Mouse (Mus musculus): ENCODE data around the gene Gabrb2. TPM values are rescaled to one million over a fixed set of nuclear protein-coding genes. Genes with fewer than 3 reads are reported as not detected.

Gene Gabrb2
- polyA plus RNA-seq, 1 experiment from 2014 or later, result 0.35 TPM

GRCm38 (mm10) chr11:42448929-42449328, 29.4 kb downstream of the Gabrb2 start:
- Histone ChIP-seq H3K27me3 (replicated peaks) (no peaks in the 10 kb centered on the region), H3K27ac (no peak overlapping the region), H3K4me1 (no peaks in the 10 kb centered on the region), H3K9me3 (replicated peaks) (no peaks in the 10 kb centered on the region), H3K4me2 (no peak overlapping the region), H3K4me3 (no peak overlapping the region), H3K9ac (no peak overlapping the region), H3K36me3 (no peaks in the 10 kb centered on the region)
- 58% methylated on average over 4 of the region's 4 CpGs for WGBS (ENCODE audit: insufficient replicate concordance)
- ATAC-seq, result no peak

- Histone ChIP-seq H3K27me3 (replicated peaks) (no peaks in the 10 kb centered on the region), H3K4me3 (no peak overlapping the region), H3K9ac (no peak overlapping the region), H3K4me2 (no peak overlapping the region), H3K4me1 (no peaks in the 10 kb centered on the region), H3K27ac (no peak overlapping the region), H3K36me3 (no peaks in the 10 kb centered on the region), H3K9me3 (replicated peaks) (no peaks in the 10 kb centered on the region)
- WGBS (ENCODE audit: insufficient replicate concordance), result 59% methylated on average over 1 of the region's 1 CpGs
- ATAC-seq, result no peak
These were observed 44.6 kb downstream of the Gabrb2 start for GRCm38 (mm10) chr11:42464136-42464535.

- WGBS (ENCODE audit: insufficient replicate concordance), result 67% methylated on average over 3 of the region's 3 CpGs
- no peak overlapping the region for H3K9ac ChIP-seq
- H3K27me3 ChIP-seq (replicated peaks), result no peaks in the 10 kb centered on the region
- H3K27ac ChIP-seq, result no peak overlapping the region
- no peak for ATAC-seq
- no peaks in the 10 kb centered on the region for H3K9me3 ChIP-seq (replicated peaks)
- no peaks in the 10 kb centered on the region for H3K36me3 ChIP-seq
- no peak overlapping the region for H3K4me2 ChIP-seq
- no peak overlapping the region for H3K4me3 ChIP-seq
- no peaks in the 10 kb centered on the region for H3K4me1 ChIP-seq
These were observed 48.8 kb downstream of the Gabrb2 start for GRCm38 (mm10) chr11:42468381-42468780.

- ATAC-seq, result no peak
- H3K4me1 ChIP-seq, result no peaks in the 10 kb centered on the region
- no peaks in the 10 kb centered on the region for H3K9me3 ChIP-seq (replicated peaks)
- H3K9ac ChIP-seq, result no peak overlapping the region
- H3K36me3 ChIP-seq, result no peaks in the 10 kb centered on the region
- WGBS (ENCODE audit: insufficient replicate concordance), result 76% methylated on average over 3 of the region's 3 CpGs
- H3K27me3 ChIP-seq (replicated peaks), result no peaks in the 10 kb centered on the region
- no peak overlapping the region for H3K4me2 ChIP-seq
- no peak overlapping the region for H3K4me3 ChIP-seq
- no peak overlapping the region for H3K27ac ChIP-seq
These were observed 55.0 kb downstream of the Gabrb2 start for GRCm38 (mm10) chr11:42474523-42474922.

- Histone ChIP-seq H3K4me3 (no peak overlapping the region), H3K9ac (no peak overlapping the region), H3K4me1 (no peaks in the 10 kb centered on the region), H3K27me3 (replicated peaks) (no peaks in the 10 kb centered on the region), H3K36me3 (no peaks in the 10 kb centered on the region), H3K27ac (no peak overlapping the region), H3K4me2 (no peak overlapping the region), H3K9me3 (replicated peaks) (no peaks in the 10 kb centered on the region)
- no peak for ATAC-seq
These were observed 68.1 kb downstream of the Gabrb2 start for GRCm38 (mm10) chr11:42487625-42488024.

- H3K27me3 ChIP-seq (replicated peaks), result no peaks in the 10 kb centered on the region
- no peak overlapping the region for H3K4me2 ChIP-seq
- H3K9ac ChIP-seq, result no peak overlapping the region
- no peak overlapping the region for H3K4me3 ChIP-seq
- no peak overlapping the region for H3K27ac ChIP-seq
- no peaks in the 10 kb centered on the region for H3K4me1 ChIP-seq
- ATAC-seq, result no peak
- H3K9me3 ChIP-seq (replicated peaks), result no peaks in the 10 kb centered on the region
- H3K36me3 ChIP-seq, result no peaks in the 10 kb centered on the region
These were observed 81.6 kb downstream of the Gabrb2 start for GRCm38 (mm10) chr11:42501166-42501565.

GRCm38 (mm10) chr11:42505436-42505835, 85.9 kb downstream of the Gabrb2 start:
- Histone ChIP-seq H3K4me2 (no peak overlapping the region), H3K9ac (no peak overlapping the region), H3K36me3 (no peaks in the 10 kb centered on the region), H3K27ac (no peak overlapping the region), H3K4me1 (no peaks in the 10 kb centered on the region), H3K27me3 (replicated peaks) (no peaks in the 10 kb centered on the region), H3K4me3 (no peak overlapping the region), H3K9me3 (replicated peaks) (no peaks in the 10 kb centered on the region)
- ATAC-seq, result no peak
- 60% methylated on average over 2 of the region's 2 CpGs for WGBS (ENCODE audit: insufficient replicate concordance)

- ATAC-seq, result no peak
- Histone ChIP-seq H3K27ac (no peak overlapping the region), H3K4me3 (no peak overlapping the region), H3K9ac (no peak overlapping the region), H3K27me3 (replicated peaks) (no peaks in the 10 kb centered on the region), H3K4me1 (no peaks in the 10 kb centered on the region), H3K4me2 (no peak overlapping the region), H3K36me3 (no peaks in the 10 kb centered on the region), H3K9me3 (replicated peaks) (no peaks in the 10 kb centered on the region)
- 53% methylated on average over 1 of the region's 1 CpGs for WGBS (ENCODE audit: insufficient replicate concordance)
These were observed 86.4 kb downstream of the Gabrb2 start for GRCm38 (mm10) chr11:42505911-42506310.

- H3K4me2 ChIP-seq, result no peak overlapping the region
- no peak overlapping the region for H3K4me3 ChIP-seq
- H3K27me3 ChIP-seq (replicated peaks), result no peaks in the 10 kb centered on the region
- H3K4me1 ChIP-seq, result no peaks in the 10 kb centered on the region
- H3K9me3 ChIP-seq (replicated peaks), result no peaks in the 10 kb centered on the region
- no peak for ATAC-seq
- WGBS (ENCODE audit: insufficient replicate concordance), result 56% methylated on average over 2 of the region's 2 CpGs
- H3K27ac ChIP-seq, result no peak overlapping the region
- no peak overlapping the region for H3K9ac ChIP-seq
- H3K36me3 ChIP-seq, result no peaks in the 10 kb centered on the region
These were observed 102.4 kb downstream of the Gabrb2 start for GRCm38 (mm10) chr11:42521960-42522359.

GRCm38 (mm10) chr11:42528226-42528881, 108.8 kb downstream of the Gabrb2 start:
- no peaks in the 10 kb centered on the region for H3K4me1 ChIP-seq
- H3K9me3 ChIP-seq (replicated peaks), result no peaks in the 10 kb centered on the region
- no peaks in the 10 kb centered on the region for H3K27me3 ChIP-seq (replicated peaks)
- no peak overlapping the region for H3K9ac ChIP-seq
- no peak for ATAC-seq
- WGBS (ENCODE audit: insufficient replicate concordance), result 73% methylated on average over 3 of the region's 3 CpGs
- H3K4me3 ChIP-seq, result no peak overlapping the region
- no peak overlapping the region for H3K27ac ChIP-seq
- no peak overlapping the region for H3K4me2 ChIP-seq
- H3K36me3 ChIP-seq, result no peaks in the 10 kb centered on the region

GRCm38 (mm10) chr11:42532577-42532976, 113.0 kb downstream of the Gabrb2 start:
- Histone ChIP-seq H3K4me1 (no peaks in the 10 kb centered on the region), H3K4me2 (no peak overlapping the region), H3K27ac (no peak overlapping the region), H3K4me3 (no peak overlapping the region), H3K27me3 (replicated peaks) (no peaks in the 10 kb centered on the region), H3K36me3 (no peaks in the 10 kb centered on the region), H3K9me3 (replicated peaks) (no peaks in the 10 kb centered on the region), H3K9ac (no peak overlapping the region)
- no peak for ATAC-seq
- WGBS (ENCODE audit: insufficient replicate concordance), result 48% methylated on average over 2 of the region's 2 CpGs

- no peak for ATAC-seq
- Histone ChIP-seq H3K27ac (no peak overlapping the region), H3K36me3 (no peaks in the 10 kb centered on the region), H3K4me2 (no peak overlapping the region), H3K9ac (no peak overlapping the region), H3K9me3 (replicated peaks) (no peaks in the 10 kb centered on the region), H3K27me3 (replicated peaks) (no peaks in the 10 kb centered on the region), H3K4me1 (no peaks in the 10 kb centered on the region), H3K4me3 (no peak overlapping the region)
- WGBS (ENCODE audit: insufficient replicate concordance), result 65% methylated on average over 5 of the region's 5 CpGs
These were observed 115.7 kb downstream of the Gabrb2 start for GRCm38 (mm10) chr11:42535286-42535685.

- no peaks in the 10 kb centered on the region for H3K9me3 ChIP-seq (replicated peaks)
- H3K4me3 ChIP-seq, result no peak overlapping the region
- no peak overlapping the region for H3K27ac ChIP-seq
- H3K4me2 ChIP-seq, result no peak overlapping the region
- no peaks in the 10 kb centered on the region for H3K27me3 ChIP-seq (replicated peaks)
- no peaks in the 10 kb centered on the region for H3K4me1 ChIP-seq
- H3K36me3 ChIP-seq, result no peaks in the 10 kb centered on the region
- WGBS (ENCODE audit: insufficient replicate concordance), result 72% methylated on average over 1 of the region's 1 CpGs
- ATAC-seq, result no peak
- H3K9ac ChIP-seq, result no peak overlapping the region
These were observed 116.3 kb downstream of the Gabrb2 start for GRCm38 (mm10) chr11:42535861-42536260.

Data from liver, embryonic 12.5 days (tissue).